Mouse (Mus musculus) CH12.LX (cell line): ENCODE data around the gene Itsn1. TPM values are rescaled to one million over a fixed set of nuclear protein-coding genes. Genes with fewer than 3 reads are reported as not detected.
A peak's percentile ranks its signal among the peaks of the same experiment; 100 is the strongest.

Source experiments
- DNase-seq: peaks from one replicate; pipeline ENCODE4 v3.0.0-alpha.2; 2013; ENCODE audit errors: extremely low read depth
- H3K27ac ChIP-seq: 2 replicates; pipeline ENCODE4 v1.5.1; 2012; ENCODE audit warnings: low read depth, mild to moderate bottlenecking, control low read depth, moderate library complexity; ENCODE audit not compliant: insufficient read depth
- H3K27me3 ChIP-seq: replicated peaks from 2 replicates; pipeline ENCODE3; 2012; ENCODE audit warnings: inconsistent platforms
- H3K36me3 ChIP-seq, 2 experiments: replicated peaks in 1 of 2; 2 replicates each; pipeline versions ENCODE3 to v1.6.1; 2012; ENCODE audit warnings: inconsistent platforms in 1 of 2, low read length in 1 of 2, mild to moderate bottlenecking in 1 of 2, mixed read lengths in 1 of 2, moderate library complexity in 1 of 2; ENCODE audit not compliant: control insufficient read depth in 1 of 2, insufficient read depth in 1 of 2
- H3K4me1 ChIP-seq, 2 experiments: 2 replicates each; pipeline ENCODE4 v1.6.1; 2012; ENCODE audit warnings: inconsistent platforms in 1 of 2, moderate library complexity in 1 of 2; ENCODE audit not compliant: insufficient read depth in 2 of 2, control insufficient read depth in 1 of 2
- H3K4me2 ChIP-seq: 2 replicates; pipeline ENCODE4 v1.6.1; 2012; ENCODE audit warnings: low read depth, mild to moderate bottlenecking, control low read depth; ENCODE audit not compliant: poor library complexity, insufficient read depth, severe bottlenecking
- H3K4me3 ChIP-seq, 3 experiments: fragments of 150-350 bp in 1 of 3; sonication (generic) in 1 of 3; replicated peaks in 1 of 3; 2 replicates each; pipeline versions ENCODE3 to v1.5.1; 2011 to 2012; ENCODE audit warnings: low read depth in 2 of 3, low read length in 2 of 3, mild to moderate bottlenecking in 2 of 3, moderate library complexity in 2 of 3, control low read depth in 1 of 3, improper control_type of control experiment in 1 of 3, inconsistent platforms in 1 of 3, mixed read lengths in 1 of 3; ENCODE audit not compliant: poor library complexity in 1 of 3
- H3K79me2 ChIP-seq: replicated peaks from 2 replicates; pipeline ENCODE4 v1.6.1; 2012; ENCODE audit warnings: mild to moderate bottlenecking, moderate library complexity; ENCODE audit not compliant: control insufficient read depth, poor library complexity, insufficient read depth, severe bottlenecking; ENCODE audit errors: extremely low read depth
- H3K9ac ChIP-seq: 2 replicates; pipeline ENCODE4 v1.6.1; 2012; ENCODE audit warnings: low read depth, mild to moderate bottlenecking, control low read depth, moderate library complexity; ENCODE audit not compliant: insufficient read depth
- H3K9me3 ChIP-seq: replicated peaks from 2 replicates; pipeline ENCODE3; 2012; ENCODE audit warnings: low read length, inconsistent platforms, mixed read lengths
- EP300 ChIP-seq: IDR thresholded peaks from 2 replicates; pipeline ENCODE4 v1.6.1; 2011; ENCODE audit warnings: low read length, improper control_type of control experiment
- GABPA ChIP-seq: IDR thresholded peaks from 2 replicates; pipeline ENCODE4 v1.6.1; 2012; ENCODE audit warnings: low read depth, low read length, improper control_type of control experiment, inconsistent platforms; ENCODE audit not compliant: insufficient replicate concordance
- MAX ChIP-seq: IDR thresholded peaks from 2 replicates; pipeline ENCODE4 v1.6.1; 2011; ENCODE audit warnings: low read length, improper control_type of control experiment
- MAZ ChIP-seq: IDR thresholded peaks from 2 replicates; pipeline ENCODE4 v1.6.1; 2012; ENCODE audit warnings: low read depth, mild to moderate bottlenecking, inconsistent platforms, low read length, improper control_type of control experiment, moderate library complexity
- MYC ChIP-seq: IDR thresholded peaks from 2 replicates; pipeline ENCODE4 v1.6.1; 2011; ENCODE audit warnings: low read depth, mild to moderate bottlenecking, improper control_type of control experiment, low read length
- RCOR1 ChIP-seq: conservative IDR thresholded peaks from 2 replicates; pipeline ENCODE4 v1.6.1; 2012; ENCODE audit warnings: low read depth, mild to moderate bottlenecking, inconsistent platforms, low read length, improper control_type of control experiment
- USF1 ChIP-seq: IDR thresholded peaks from 2 replicates; pipeline ENCODE4 v1.6.1; 2014; ENCODE audit warnings: low read depth, mild to moderate bottlenecking, inconsistent platforms, low read length, improper control_type of control experiment
- ZNF384 ChIP-seq: IDR thresholded peaks from 2 replicates; pipeline ENCODE4 v1.6.1; 2012; ENCODE audit warnings: low read depth, low read length, improper control_type of control experiment, inconsistent platforms
- dilution Hi-C: fragments of 300-500 bp; cut with MboI; formaldehyde crosslinking; loops from 2 replicates; pipeline ENCODE4 v1.14.3; 2020; ENCODE audit warnings: low sequenced_read_pairs; ENCODE audit not compliant: extremely low pct_unique_long_range_greater_than_20kb, extremely low pct_ligation_motif_present
- in situ Hi-C: fragments of 300-500 bp; cut with MboI; formaldehyde crosslinking; loops from 3 replicates; pipeline ENCODE4 v1.14.3; 2019; ENCODE audit warnings: low sequenced_read_pairs, low pct_ligation_motif_present, low pct_unique_long_range_greater_than_20kb, mixed read lengths
- polyA plus RNA-seq: library from polyadenylated mRNA; unstranded; fragments of >175 nt; gene quantifications from 2 replicates; pipeline ENCODE4 v1.2.1, GENCODE M21; 2012; ENCODE audit warnings: low read depth; ENCODE audit not compliant: insufficient read length
- total RNA-seq, 2 experiments: library from RNA; depleted of rRNA; stranded (reverse); fragments of 300-350 nt in 1 of 2; fragments of >200 nt in 1 of 2; gene quantifications; 2 replicates each; pipeline ENCODE4 v1.2.3; 2012 to 2014

The Itsn1 gene
- total and polyA plus RNA-seq, 3 experiments: 32.5 to 54.5 (median 46.3) TPM

DNA sequence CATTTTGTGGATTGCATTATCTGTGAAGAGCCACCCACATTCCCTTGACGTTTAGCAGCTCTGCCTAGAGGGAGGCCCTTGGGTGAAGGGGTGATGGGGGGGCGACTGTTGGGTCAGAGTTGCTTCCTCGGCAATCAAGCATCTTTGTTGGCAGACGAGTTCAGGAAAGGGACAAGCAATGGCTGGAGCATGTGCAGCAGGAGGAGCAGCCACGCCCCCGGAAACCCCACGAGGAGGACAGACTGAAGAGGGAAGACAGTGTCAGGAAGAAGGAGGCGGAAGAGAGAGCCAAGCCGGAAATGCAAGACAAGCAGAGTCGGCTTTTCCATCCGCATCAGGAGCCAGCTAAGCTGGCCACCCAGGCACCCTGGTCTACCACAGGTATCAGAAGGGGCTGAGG lies 110.4 kb downstream of the Itsn1 start:
- Histone ChIP-seq H3K79me2 (no peaks in the 10 kb centered on the region), H3K4me1 (peaks cover 11 to 29% of the 10 kb centered on the region in 2 experiments), H3K36me3 (peaks cover 33 to 56% of the 10 kb centered on the region in 2 experiments), H3K9me3 (no peaks in the 10 kb centered on the region), H3K27me3 (no peaks in the 10 kb centered on the region), H3K9ac (no peak overlapping the region), H3K4me2 (no peak overlapping the region), H3K4me3 (no peak overlapping the region), H3K27ac (no peak overlapping the region)
- TF ChIP-seq MYC: no peak
- TF ChIP-seq GABPA: no peak
- no peak for TF ChIP-seq RCOR1
- in situ Hi-C loops (no loop called here), dilution Hi-C loops (no loop called here)
- DNase-seq: no peak

DNA sequence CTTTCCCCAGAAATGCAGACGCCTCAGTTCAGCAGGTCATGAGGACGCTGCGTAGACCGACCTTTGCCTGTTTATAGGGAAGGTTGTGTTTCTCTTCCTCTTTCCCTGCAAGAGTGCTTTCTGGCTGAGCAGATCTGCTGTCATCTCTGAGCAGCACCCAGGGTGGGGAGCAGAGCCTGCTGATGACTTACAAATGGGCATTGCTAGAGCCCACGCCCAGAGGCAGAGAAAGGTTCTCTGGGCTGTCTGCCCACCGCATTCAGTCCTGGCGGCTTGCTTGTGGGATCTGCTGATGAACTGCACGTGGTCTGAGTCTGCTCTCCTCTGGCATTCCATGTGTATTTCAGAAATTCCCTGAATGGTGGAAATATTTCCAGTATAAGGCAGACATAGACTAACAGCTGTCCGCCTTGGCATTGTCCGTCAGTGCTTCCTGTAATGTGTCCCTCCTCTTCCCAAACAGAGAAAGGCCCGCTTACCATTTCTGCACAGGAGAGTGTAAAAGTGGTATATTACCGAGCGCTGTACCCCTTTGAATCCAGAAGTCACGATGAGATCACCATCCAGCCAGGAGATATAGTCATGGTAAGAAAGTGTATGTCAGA lies 112.0 kb downstream of the Itsn1 start:
- TF ChIP-seq ZNF384: no peak
- TF ChIP-seq EP300: 0 out of 2 replicates have a peak, but pooled peaks have one; percentile 23
- TF ChIP-seq, all 38 proteins: peak for 1
- dilution Hi-C loops: no loop called here
- in situ Hi-C loops: no loop called here
- Histone ChIP-seq H3K27ac (no peak overlapping the region), H3K4me3 (no peak overlapping the region), H3K9ac (no peak overlapping the region), H3K27me3 (no peaks in the 10 kb centered on the region), H3K79me2 (no peaks in the 10 kb centered on the region), H3K4me2 (no peak overlapping the region), H3K9me3 (no peaks in the 10 kb centered on the region), H3K4me1 (peaks cover 11 to 29% of the 10 kb centered on the region in 2 experiments), H3K36me3 (peaks cover 33 to 60% of the 10 kb centered on the region in 2 experiments)
- DNase-seq: peak; percentile 79

DNA sequence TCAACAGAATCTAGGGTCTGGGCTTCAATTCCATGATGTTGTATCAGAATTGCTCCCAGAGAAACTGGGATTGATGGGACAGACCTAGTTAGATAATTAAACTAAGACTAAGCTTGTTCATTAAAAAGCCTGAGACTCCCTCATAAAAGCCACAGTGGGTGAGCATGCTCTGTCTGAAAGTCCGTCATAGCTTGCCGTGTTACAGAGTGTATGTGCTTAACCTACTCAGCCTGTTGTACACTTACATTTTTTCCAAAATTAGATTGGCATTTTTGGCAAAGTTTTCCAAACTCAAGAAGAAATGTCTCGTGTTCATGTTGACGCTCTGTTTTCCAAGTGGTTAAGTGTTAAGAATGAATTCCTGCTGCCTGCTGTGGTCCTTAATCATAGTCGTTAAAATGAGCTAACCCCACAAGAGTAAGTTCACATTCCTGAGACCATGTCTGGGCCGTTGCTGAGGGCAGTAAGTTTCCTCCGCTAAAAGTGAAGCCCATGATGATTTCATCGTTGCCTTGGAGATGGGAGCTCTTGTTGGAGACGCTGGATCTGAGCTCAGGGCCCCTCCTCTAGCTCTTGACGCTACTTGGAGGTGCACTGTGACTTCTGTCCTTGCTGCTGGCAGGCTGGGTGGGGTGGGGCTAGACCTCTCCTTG lies 117.1 kb downstream of the Itsn1 start:
- no peak for DNase-seq
- Histone ChIP-seq H3K27me3 (no peaks in the 10 kb centered on the region), H3K4me3 (no peak overlapping the region), H3K4me2 (no peak overlapping the region), H3K36me3 (peaks cover 47 to 72% of the 10 kb centered on the region in 2 experiments), H3K4me1 (peaks cover 3 to 26% of the 10 kb centered on the region in 2 experiments), H3K9ac (no peak overlapping the region), H3K79me2 (no peaks in the 10 kb centered on the region), H3K9me3 (no peaks in the 10 kb centered on the region), H3K27ac (no peak overlapping the region)
- TF ChIP-seq MAZ (no peak), MAX (no peak), USF1 (no peak)
- in situ Hi-C loops: no loop called here
- dilution Hi-C loops: no loop called here
